Mouse (Mus musculus) MEL (cell line): Measurements from ENCODE around the gene 4931423N10Rik. TPM values are rescaled to one million over a fixed set of nuclear protein-coding genes. Genes with fewer than 3 reads are reported as not detected.
A peak's percentile ranks its signal among the peaks of the same experiment; 100 is the strongest.

ENCODE experiments used
- DNase-seq: peaks from one replicate; pipeline ENCODE4 v3.0.0; 2011; ENCODE audit warnings: low read depth, low spot score
- H3K27ac ChIP-seq: 2 replicates; pipeline ENCODE4 v1.5.1; 2012; ENCODE audit warnings: low read depth, mild to moderate bottlenecking, control low read depth, low read length, moderate library complexity; ENCODE audit not compliant: control insufficient read depth
- H3K27me3 ChIP-seq, 2 experiments: fragments of 150-350 bp in 1 of 2; sonication (generic) in 1 of 2; 2 replicates each; pipeline ENCODE4 v1.6.1; 2012; ENCODE audit warnings: low read length in 2 of 2, mild to moderate bottlenecking in 2 of 2, improper control_type of control experiment in 1 of 2, moderate library complexity in 1 of 2; ENCODE audit not compliant: insufficient read depth in 2 of 2, control insufficient read depth in 1 of 2
- H3K36me3 ChIP-seq, 2 experiments: 2 replicates each; pipeline ENCODE4 v1.6.1; 2012 to 2014; ENCODE audit warnings: low read length in 2 of 2, improper control_type of control experiment in 1 of 2, inconsistent platforms in 1 of 2, mild to moderate bottlenecking in 1 of 2; ENCODE audit not compliant: insufficient read depth in 2 of 2, control insufficient read depth in 1 of 2
- H3K4me1 ChIP-seq, 2 experiments: fragments of 150-350 bp in 1 of 2; sonication (generic) in 1 of 2; 2 replicates each; pipeline ENCODE4 v1.6.1; 2012; ENCODE audit warnings: low read length in 2 of 2, improper control_type of control experiment in 1 of 2, mild to moderate bottlenecking in 1 of 2; ENCODE audit not compliant: insufficient read depth in 2 of 2, control insufficient read depth in 1 of 2
- H3K4me3 ChIP-seq, 2 experiments: fragments of 150-350 bp in 1 of 2; sonication (generic) in 1 of 2; 2 replicates each; pipeline ENCODE4 v1.5.1; 2012; ENCODE audit warnings: low read depth in 2 of 2, low read length in 2 of 2, mild to moderate bottlenecking in 2 of 2, moderate library complexity in 2 of 2, control low read depth in 1 of 2, improper control_type of control experiment in 1 of 2; ENCODE audit not compliant: control insufficient read depth in 1 of 2, insufficient read depth in 1 of 2
- H3K79me2 ChIP-seq: 2 replicates; pipeline ENCODE4 v1.6.1; 2012; ENCODE audit warnings: mild to moderate bottlenecking, low read length, moderate library complexity; ENCODE audit not compliant: control insufficient read depth, poor library complexity, insufficient read depth
- H3K9ac ChIP-seq: 2 replicates; pipeline ENCODE4 v1.6.1; 2012; ENCODE audit warnings: low read depth, mild to moderate bottlenecking, control low read depth, low read length, moderate library complexity; ENCODE audit not compliant: control insufficient read depth, poor library complexity, severe bottlenecking
- H3K9me3 ChIP-seq: fragments of 150-350 bp; sonication (generic); replicated peaks from 2 replicates; pipeline ENCODE4 v1.6.1; 2012; ENCODE audit warnings: mild to moderate bottlenecking, low read length, improper control_type of control experiment, moderate library complexity; ENCODE audit not compliant: insufficient read depth
- CHD1 ChIP-seq: IDR thresholded peaks from 2 replicates; pipeline ENCODE4 v1.6.1; 2012; ENCODE audit warnings: low read depth, mild to moderate bottlenecking, inconsistent platforms, low read length, improper control_type of control experiment
- E2F4 ChIP-seq: IDR thresholded peaks from 2 replicates; pipeline ENCODE4 v1.6.1; 2011; ENCODE audit warnings: low read depth, low read length, improper control_type of control experiment, borderline replicate concordance
- ELF1 ChIP-seq: IDR thresholded peaks from 2 replicates; pipeline ENCODE4 v1.6.1; 2014; ENCODE audit warnings: low read depth, mild to moderate bottlenecking, inconsistent platforms, low read length, improper control_type of control experiment, moderate library complexity
- EP300 ChIP-seq, 2 experiments: IDR thresholded peaks; 2 replicates each; pipeline ENCODE4 v1.6.1; 2011; ENCODE audit warnings: improper control_type of control experiment in 2 of 2, low read length in 2 of 2, low read depth in 1 of 2, mild to moderate bottlenecking in 1 of 2
- ETS1 ChIP-seq: IDR thresholded peaks from 2 replicates; pipeline ENCODE4 v1.6.1; 2012; ENCODE audit warnings: low read depth, mild to moderate bottlenecking, inconsistent platforms, low read length, improper control_type of control experiment, moderate library complexity
- GATA1 ChIP-seq: IDR thresholded peaks from 2 replicates; pipeline ENCODE4 v1.6.1; 2011; ENCODE audit warnings: low read depth, low read length, improper control_type of control experiment
- JUND ChIP-seq: IDR thresholded peaks from 2 replicates; pipeline ENCODE4 v1.6.1; 2011; ENCODE audit warnings: low read depth, mild to moderate bottlenecking, improper control_type of control experiment, low read length
- MAFK ChIP-seq: IDR thresholded peaks from 2 replicates; pipeline ENCODE4 v1.6.1; 2011; ENCODE audit warnings: low read depth, mild to moderate bottlenecking, low read length, improper control_type of control experiment, borderline replicate concordance
- MAX ChIP-seq: IDR thresholded peaks from 2 replicates; pipeline ENCODE4 v1.6.1; 2011; ENCODE audit warnings: low read length, improper control_type of control experiment
- MEF2A ChIP-seq: IDR thresholded peaks from 2 replicates; pipeline ENCODE4 v1.6.1; 2014; ENCODE audit warnings: low read depth, mild to moderate bottlenecking, inconsistent platforms, low read length, improper control_type of control experiment; ENCODE audit not compliant: poor library complexity, insufficient replicate concordance, severe bottlenecking; ENCODE audit errors: extremely low read depth
- MYB ChIP-seq: IDR thresholded peaks from 2 replicates; pipeline ENCODE4 v1.6.1; 2011; ENCODE audit warnings: mild to moderate bottlenecking, low read depth, low read length, improper control_type of control experiment
- RAD21 ChIP-seq: IDR thresholded peaks from 2 replicates; pipeline ENCODE4 v1.6.1; 2011; ENCODE audit warnings: mild to moderate bottlenecking, low read depth, low read length, improper control_type of control experiment
- RCOR1 ChIP-seq: IDR thresholded peaks from 2 replicates; pipeline ENCODE4 v1.6.1; 2012; ENCODE audit warnings: low read depth, mild to moderate bottlenecking, inconsistent platforms, low read length, improper control_type of control experiment
- SMC3 ChIP-seq: IDR thresholded peaks from 2 replicates; pipeline ENCODE4 v1.6.1; 2011; ENCODE audit warnings: low read depth, low read length, improper control_type of control experiment
- TAL1 ChIP-seq: IDR thresholded peaks from 2 replicates; pipeline ENCODE4 v1.6.1; 2012; ENCODE audit warnings: mild to moderate bottlenecking, inconsistent platforms, low read length, moderate library complexity, mixed read lengths
- TCF12 ChIP-seq: IDR thresholded peaks from 2 replicates; pipeline ENCODE4 v1.6.1; 2014; ENCODE audit warnings: low read depth, mild to moderate bottlenecking, inconsistent platforms, low read length, improper control_type of control experiment, moderate library complexity
- USF2 ChIP-seq, 2 experiments: IDR thresholded peaks; 2 replicates each; pipeline ENCODE4 v1.6.1; 2011 to 2012; ENCODE audit warnings: improper control_type of control experiment in 2 of 2, low read length in 2 of 2, borderline replicate concordance in 1 of 2, inconsistent platforms in 1 of 2, low read depth in 1 of 2, mild to moderate bottlenecking in 1 of 2; ENCODE audit not compliant: insufficient read depth in 1 of 2
- ZNF384 ChIP-seq: IDR thresholded peaks from 2 replicates; pipeline ENCODE4 v1.6.1; 2012; ENCODE audit warnings: low read depth, mild to moderate bottlenecking, inconsistent platforms, low read length, improper control_type of control experiment
- polyA plus RNA-seq, 2 experiments: library from polyadenylated mRNA; stranded (reverse) in 1 of 2; unstranded in 1 of 2; fragments of >175 nt in 1 of 2; fragments of >200 nt in 1 of 2; gene quantifications; 2 replicates each; pipeline versions ENCODE4 v1.2.1 to v1.2.4; 2012; ENCODE audit warnings: low replicate concordance in 2 of 2, low read depth in 1 of 2; ENCODE audit not compliant: insufficient read length in 2 of 2, insufficient read depth in 1 of 2, missing spikeins in 1 of 2
- total RNA-seq: library from RNA; depleted of rRNA; stranded (reverse); fragments of 300-350 nt; gene quantifications from 2 replicates; pipeline ENCODE4 v1.2.3, GENCODE M21; 2012

4931423N10Rik gene
- total and polyA plus RNA-seq, 3 experiments = not detected

DNA sequence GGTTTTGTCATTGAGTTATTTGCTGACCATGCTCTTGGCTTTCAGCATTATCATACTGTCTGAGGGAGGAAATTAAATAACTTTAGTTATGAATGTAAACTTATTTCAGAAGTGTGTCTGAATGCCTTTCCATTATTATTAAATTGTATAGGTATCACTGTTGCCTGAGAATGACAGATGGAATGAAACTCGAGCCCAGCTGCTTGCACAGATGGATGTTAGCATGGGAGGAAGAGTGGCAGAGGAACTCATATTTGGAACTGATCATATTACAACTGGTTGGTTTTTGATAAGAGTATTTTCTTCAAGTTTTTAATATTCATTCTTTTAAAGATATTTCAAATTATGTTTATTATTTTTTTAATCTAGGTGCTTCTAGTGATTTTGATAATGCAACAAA, 12.9 kb upstream of the 4931423N10Rik start:
- Histone ChIP-seq H3K27ac (no peak overlapping the region), H3K9me3 (no peaks in the 10 kb centered on the region), H3K36me3 (peaks cover 3 to 34% of the 10 kb centered on the region in 2 experiments), H3K4me1 (peaks cover 0 to under 1% of the 10 kb centered on the region in 2 experiments; a peak in 1 of 4 replicates), H3K79me2 (no peaks in the 10 kb centered on the region), H3K27me3 (no peaks in the 10 kb centered on the region), H3K4me3 (no peak overlapping the region), H3K9ac (no peak overlapping the region)
- TF ChIP-seq MEF2A (no peak), ZNF384 (no peak)
- no peak for DNase-seq

DNA sequence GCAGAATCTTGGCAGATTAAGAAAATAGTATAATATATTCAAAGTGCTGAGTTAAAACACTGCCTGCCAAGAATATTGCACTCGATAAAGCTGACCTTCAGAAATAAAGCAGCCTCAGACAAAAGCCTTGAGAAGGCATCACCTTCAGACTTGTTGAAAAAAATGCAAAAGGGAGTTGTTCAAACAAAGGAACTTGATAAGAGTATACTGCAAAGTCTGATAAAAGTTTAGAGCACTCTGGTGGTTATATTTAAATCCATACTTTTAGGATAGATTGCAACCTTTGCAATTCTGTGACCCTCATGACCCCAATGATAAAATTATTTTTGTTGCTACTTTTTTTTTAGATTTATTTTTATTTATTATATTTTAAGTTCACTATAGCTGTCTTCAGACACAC, 6.2 kb upstream of the 4931423N10Rik start:
- Histone ChIP-seq H3K9me3 (no peaks in the 10 kb centered on the region), H3K4me3 (no peak overlapping the region), H3K27me3 (no peaks in the 10 kb centered on the region), H3K79me2 (no peaks in the 10 kb centered on the region), H3K9ac (no peak overlapping the region), H3K36me3 (peaks cover 7 to 21% of the 10 kb centered on the region in 2 experiments)
- DNase-seq = peak; percentile 50
- TF ChIP-seq JUND = no peak
- peak; percentile 90 for TF ChIP-seq TCF12
- TF ChIP-seq MYB = no peak
- peak; percentile 48; the same call in 1 of the 2 replicates for TF ChIP-seq TAL1
- TF ChIP-seq MAFK = peak; percentile 55; the same call in 1 of the 2 replicates
- TF ChIP-seq EP300 (IDR thresholded peaks at IDR 0.05; ENCODE audit: low read depth in 1 of 2, low read length in 2 of 2) = peak; percentile 80 to 81
- TF ChIP-seq ZNF384 = peak; percentile 91
- TF ChIP-seq GATA1 = peak; percentile 84
- TF ChIP-seq RAD21 = no peak
- no peak; the same call in 1 of the 2 replicates for TF ChIP-seq MEF2A
- peak; percentile 80 for TF ChIP-seq RCOR1
- TF ChIP-seq ELF1 = no peak
- TF ChIP-seq MAX = no peak
- no peak for TF ChIP-seq E2F4
- no peak for TF ChIP-seq USF2 (IDR thresholded peaks at IDR 0.05; ENCODE audit: borderline replicate concordance in 1 of 2, insufficient read depth in 1 of 2, low read depth in 1 of 2, low read length in 2 of 2)
- TF ChIP-seq ETS1 = peak; percentile 39
- no peak for TF ChIP-seq SMC3
- TF ChIP-seq CHD1 = no peak
- TF ChIP-seq, all 39 proteins: peak for 8
- peaks cover 3 to 10% of the 10 kb centered on the region in 2 experiments; a peak in 3 of 4 replicates for H3K4me1 ChIP-seq
- H3K27ac ChIP-seq = no peak overlapping the region
